Mouse (Mus musculus): Measurements from ENCODE around the gene Etl4. TPM values are rescaled to one million over a fixed set of nuclear protein-coding genes. Genes with fewer than 3 reads are reported as not detected.
"Not testable (repeated sequence)": the region's sequence is repeated elsewhere in the genome, so short reads cannot be mapped to it uniquely, and the experiment has no call there.

Gene Etl4
- polyA plus RNA-seq, 1 experiment, result not detected

DNA sequence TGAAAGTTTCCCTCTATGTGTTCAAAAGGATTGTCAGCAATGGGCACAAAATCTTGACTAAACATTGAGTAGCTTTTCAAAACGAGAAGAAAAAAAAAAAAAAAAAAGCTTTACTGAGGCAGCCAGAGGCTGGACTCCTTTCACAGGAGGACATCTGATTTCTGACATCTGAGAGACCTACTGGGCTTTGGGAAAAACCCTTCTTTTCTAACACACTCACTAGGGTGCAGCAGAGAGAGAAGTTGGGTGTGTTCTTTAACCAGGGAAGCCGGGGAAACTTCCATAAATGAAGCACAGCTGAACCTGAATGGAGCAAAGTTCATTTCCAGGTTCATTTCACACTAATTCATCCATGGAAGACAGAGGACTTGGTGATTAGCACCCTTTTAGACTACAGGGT, 222.2 kb downstream of the Etl4 start:
- Histone ChIP-seq H3K36me3 (ENCODE audit: control insufficient read depth) (no peaks in the 10 kb centered on the region), H3K4me3 (replicated peaks) (no peak overlapping the region), H3K4me1 (ENCODE audit: control insufficient read depth) (no peaks in the 10 kb centered on the region), H3K9me3 (ENCODE audit: control insufficient read depth, low read length) (no peaks in the 10 kb centered on the region), H3K27me3 (ENCODE audit: control insufficient read depth) (no peaks in the 10 kb centered on the region)
- no peak for TF ChIP-seq TAL1 (IDR thresholded peaks at IDR 0.05; ENCODE audit: low read length)
- TF ChIP-seq GATA1 (IDR thresholded peaks at IDR 0.05; ENCODE audit: low read length), result no peak

DNA sequence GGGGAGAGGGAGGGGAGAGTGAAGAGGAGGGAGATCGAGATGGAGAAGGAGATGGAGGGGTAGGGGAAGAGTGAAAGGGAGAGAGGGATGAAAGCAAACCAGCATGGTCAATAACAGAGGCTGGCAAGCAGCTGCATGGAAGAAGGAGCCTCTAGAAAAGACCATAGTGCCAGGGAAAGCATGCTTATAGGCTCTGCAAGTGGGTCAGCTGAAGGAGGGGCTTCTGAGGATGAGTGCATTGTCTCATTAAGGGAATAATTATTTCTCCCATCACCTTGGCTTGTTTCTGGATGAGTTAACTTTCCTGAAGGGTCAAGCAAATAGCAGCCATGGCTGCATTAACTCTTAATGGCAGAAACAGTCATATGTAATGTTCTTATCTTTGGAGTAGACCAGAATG, 228.8 kb downstream of the Etl4 start:
- TF ChIP-seq TAL1 (IDR thresholded peaks at IDR 0.05; ENCODE audit: low read length), result no peak
- TF ChIP-seq GATA1 (IDR thresholded peaks at IDR 0.05; ENCODE audit: low read length), result no peak
- no peaks in the 10 kb centered on the region for H3K9me3 ChIP-seq (ENCODE audit: control insufficient read depth, low read length)
- H3K4me3 ChIP-seq (replicated peaks), result no peak overlapping the region
- no peaks in the 10 kb centered on the region for H3K36me3 ChIP-seq (ENCODE audit: control insufficient read depth)
- H3K4me1 ChIP-seq (ENCODE audit: control insufficient read depth), result no peaks in the 10 kb centered on the region
- no peaks in the 10 kb centered on the region for H3K27me3 ChIP-seq (ENCODE audit: control insufficient read depth)

DNA sequence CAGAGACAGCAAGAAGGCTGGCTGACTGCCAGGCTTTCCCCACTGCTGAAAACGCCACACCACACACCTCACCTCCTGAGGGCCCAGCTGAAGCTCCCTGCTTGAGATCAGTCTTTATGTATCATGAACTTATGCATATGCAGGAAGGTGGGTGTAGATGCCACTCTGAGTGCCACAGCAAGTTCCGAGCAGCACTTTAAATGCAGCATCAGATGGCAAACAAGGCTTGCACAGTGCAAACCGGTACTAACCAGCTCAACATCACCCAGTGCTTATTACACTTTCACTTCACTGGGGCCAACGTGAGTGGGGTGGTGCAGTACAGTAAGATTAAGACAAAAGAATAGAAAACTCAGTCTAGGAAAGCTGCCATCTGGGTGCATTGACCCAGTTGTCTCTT, 235.8 kb downstream of the Etl4 start:
- Histone ChIP-seq H3K4me3 (replicated peaks) (no peak overlapping the region), H3K27me3 (ENCODE audit: control insufficient read depth) (no peaks in the 10 kb centered on the region), H3K9me3 (ENCODE audit: control insufficient read depth, low read length) (no peaks in the 10 kb centered on the region), H3K4me1 (ENCODE audit: control insufficient read depth) (no peaks in the 10 kb centered on the region), H3K36me3 (ENCODE audit: control insufficient read depth) (no peaks in the 10 kb centered on the region)
- TF ChIP-seq GATA1 (IDR thresholded peaks at IDR 0.05; ENCODE audit: low read length) (no peak), TAL1 (IDR thresholded peaks at IDR 0.05; ENCODE audit: low read length) (no peak)

DNA sequence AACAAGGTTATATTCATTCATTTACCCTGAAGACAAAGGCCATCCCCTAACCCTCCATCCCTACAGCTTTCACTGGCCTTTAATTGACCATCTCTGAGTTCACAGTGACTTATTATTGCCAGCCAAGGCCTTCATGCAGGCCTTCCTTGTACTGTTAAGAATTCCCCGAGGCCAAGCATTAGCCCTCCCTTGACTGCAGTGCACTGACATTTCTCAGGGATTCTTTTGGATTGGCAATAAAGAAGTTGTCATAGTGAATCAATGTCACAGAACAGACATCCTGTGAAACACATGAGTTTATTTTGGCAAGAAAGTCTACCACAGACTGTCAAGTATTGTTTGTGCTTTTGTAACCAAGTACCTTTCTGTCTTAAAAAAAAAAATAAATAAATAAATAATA, 257.5 kb downstream of the Etl4 start:
- H3K36me3 ChIP-seq (ENCODE audit: control insufficient read depth), result no peaks in the 10 kb centered on the region
- H3K4me3 ChIP-seq (replicated peaks), result no peak overlapping the region
- no peaks in the 10 kb centered on the region for H3K9me3 ChIP-seq (ENCODE audit: control insufficient read depth, low read length)
- H3K4me1 ChIP-seq (ENCODE audit: control insufficient read depth), result no peaks in the 10 kb centered on the region
- no peak for TF ChIP-seq GATA1 (IDR thresholded peaks at IDR 0.05; ENCODE audit: low read length)
- TF ChIP-seq TAL1 (IDR thresholded peaks at IDR 0.05; ENCODE audit: low read length), result no peak
- H3K27me3 ChIP-seq (ENCODE audit: control insufficient read depth), result no peaks in the 10 kb centered on the region

DNA sequence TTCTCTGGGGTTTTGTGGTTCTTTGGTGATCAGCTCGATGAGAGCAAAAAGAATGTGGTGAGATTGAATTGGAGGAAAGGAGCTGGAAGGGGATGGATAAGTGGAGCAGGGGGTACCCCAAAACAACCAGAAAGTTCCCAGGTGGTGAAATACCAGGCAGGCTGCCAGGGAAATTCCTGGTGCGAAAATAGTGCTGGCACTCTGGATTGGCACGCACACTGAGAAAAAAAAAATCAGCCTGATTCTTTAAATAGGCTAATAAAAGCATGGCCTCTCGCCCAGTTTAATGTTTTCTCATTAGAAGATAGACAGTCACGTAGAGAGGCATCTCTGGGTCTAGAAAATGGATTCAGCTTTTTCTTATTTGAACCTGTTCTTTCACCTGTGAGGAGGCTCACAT, 258.0 kb downstream of the Etl4 start:
- Histone ChIP-seq H3K27me3 (ENCODE audit: control insufficient read depth) (no peaks in the 10 kb centered on the region), H3K36me3 (ENCODE audit: control insufficient read depth) (no peaks in the 10 kb centered on the region), H3K9me3 (ENCODE audit: control insufficient read depth, low read length) (no peaks in the 10 kb centered on the region), H3K4me1 (ENCODE audit: control insufficient read depth) (no peaks in the 10 kb centered on the region), H3K4me3 (replicated peaks) (no peak overlapping the region)
- no peak for TF ChIP-seq TAL1 (IDR thresholded peaks at IDR 0.05; ENCODE audit: low read length)
- TF ChIP-seq GATA1 (IDR thresholded peaks at IDR 0.05; ENCODE audit: low read length), result no peak

DNA sequence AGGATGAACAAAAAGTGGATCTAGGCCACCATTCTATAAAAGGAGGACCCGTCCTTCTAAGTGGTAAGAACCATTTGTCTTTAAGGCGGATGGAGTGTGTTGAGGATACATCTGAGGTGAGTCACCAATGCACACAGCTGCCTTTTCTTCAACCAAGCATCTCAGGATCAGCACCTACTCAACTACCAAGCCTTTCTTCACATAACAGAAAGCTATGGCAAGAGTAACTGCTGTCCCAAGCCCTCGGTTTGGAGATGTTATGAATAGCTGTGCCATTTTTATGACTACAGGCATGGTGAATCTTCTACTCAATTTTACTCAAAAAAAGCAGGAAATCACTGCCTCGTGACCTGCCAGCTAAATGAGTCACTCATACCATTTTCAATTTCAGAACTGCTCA, 258.6 kb downstream of the Etl4 start:
- Histone ChIP-seq H3K9me3 (ENCODE audit: control insufficient read depth, low read length) (no peaks in the 10 kb centered on the region), H3K4me1 (ENCODE audit: control insufficient read depth) (no peaks in the 10 kb centered on the region), H3K27me3 (ENCODE audit: control insufficient read depth) (no peaks in the 10 kb centered on the region), H3K4me3 (replicated peaks) (no peak overlapping the region), H3K36me3 (ENCODE audit: control insufficient read depth) (no peaks in the 10 kb centered on the region)
- no peak for TF ChIP-seq GATA1 (IDR thresholded peaks at IDR 0.05; ENCODE audit: low read length)
- TF ChIP-seq TAL1 (IDR thresholded peaks at IDR 0.05; ENCODE audit: low read length), result no peak

DNA sequence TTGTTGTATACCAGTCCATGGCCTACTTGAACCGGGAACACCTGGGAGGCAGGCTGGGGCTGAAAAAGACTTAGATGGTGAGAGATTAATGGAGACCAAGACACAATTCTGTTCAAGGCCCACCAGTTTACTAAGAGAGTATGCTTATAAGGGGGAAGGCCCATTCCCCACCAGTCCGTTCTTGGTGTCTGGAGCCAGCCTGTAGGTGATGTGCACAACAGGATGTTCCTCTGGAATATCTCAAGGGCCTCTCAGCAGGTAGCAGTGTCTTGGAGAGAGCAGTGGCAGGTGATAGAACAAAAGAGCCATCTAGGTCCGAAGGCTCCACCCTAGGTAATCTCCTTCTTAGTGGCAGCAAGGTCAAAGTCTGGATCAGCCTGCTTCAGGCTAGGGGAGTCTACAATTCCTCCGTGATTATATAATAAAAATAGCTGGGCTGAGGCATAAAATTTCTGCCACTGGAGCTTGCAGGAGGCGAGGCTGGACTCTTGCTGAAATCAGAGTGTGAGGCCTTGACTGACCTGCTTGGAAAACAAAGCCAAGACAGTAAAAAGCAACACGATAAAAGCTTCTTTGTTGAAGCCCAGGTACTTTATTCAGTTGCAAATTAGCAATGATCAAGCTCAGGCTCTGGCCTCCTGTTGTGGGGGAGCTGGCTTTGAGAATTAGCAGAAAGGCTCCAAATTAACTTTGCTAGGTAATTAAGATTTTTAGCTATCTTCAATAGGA, 267.0 kb downstream of the Etl4 start:
- H3K4me1 ChIP-seq (ENCODE audit: control insufficient read depth); H3K9me3 ChIP-seq (ENCODE audit: control insufficient read depth, low read length); H3K27me3 ChIP-seq (ENCODE audit: control insufficient read depth); H3K36me3 ChIP-seq (ENCODE audit: control insufficient read depth); H3K4me3 ChIP-seq (replicated peaks): not testable (repeated sequence)

DNA sequence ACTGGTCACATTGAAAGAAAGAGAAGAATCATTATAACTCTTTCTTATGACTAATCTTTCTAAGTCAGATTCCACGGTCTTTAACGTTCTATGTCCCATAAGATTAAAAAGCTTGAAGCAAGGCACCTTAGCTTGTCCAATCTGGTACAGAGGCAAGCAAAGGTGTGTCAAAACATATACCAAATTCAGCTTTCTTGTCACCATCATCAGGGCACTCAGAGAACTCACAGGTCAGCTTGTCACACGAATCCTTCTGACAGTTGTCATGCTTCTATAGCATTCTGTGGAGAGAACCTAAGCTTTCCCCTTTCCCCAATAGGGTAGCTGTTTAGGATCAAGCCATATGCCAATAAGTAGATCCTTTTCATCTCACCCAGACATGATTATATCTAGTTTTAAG, 267.7 kb downstream of the Etl4 start:
- not testable (repeated sequence) for H3K4me3 ChIP-seq (replicated peaks); H3K9me3 ChIP-seq (ENCODE audit: control insufficient read depth, low read length); H3K36me3 ChIP-seq (ENCODE audit: control insufficient read depth); H3K27me3 ChIP-seq (ENCODE audit: control insufficient read depth); H3K4me1 ChIP-seq (ENCODE audit: control insufficient read depth)

DNA sequence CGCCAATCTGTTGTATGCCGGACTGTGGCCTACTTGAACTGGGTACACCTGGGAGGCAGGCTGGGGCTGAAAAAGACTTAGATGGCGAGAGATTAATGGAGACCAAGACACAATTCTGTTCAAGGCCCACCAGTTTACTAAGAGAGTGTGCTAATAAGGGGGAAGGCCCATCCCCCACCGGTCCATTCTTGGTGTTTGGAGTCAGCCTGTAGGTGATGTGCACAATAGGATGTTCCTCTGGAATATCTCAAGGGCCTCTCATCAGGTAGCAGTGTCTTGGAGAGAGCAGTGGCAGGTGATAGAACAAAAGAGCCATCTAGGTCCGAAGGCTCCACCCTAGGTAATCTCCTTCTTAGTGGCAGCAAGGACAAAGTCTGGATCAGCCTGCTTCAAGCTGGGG, 271.0 kb downstream of the Etl4 start:
- not testable (repeated sequence) for H3K9me3 ChIP-seq (ENCODE audit: control insufficient read depth, low read length); H3K4me3 ChIP-seq (replicated peaks); H3K27me3 ChIP-seq (ENCODE audit: control insufficient read depth); H3K4me1 ChIP-seq (ENCODE audit: control insufficient read depth); H3K36me3 ChIP-seq (ENCODE audit: control insufficient read depth)

DNA sequence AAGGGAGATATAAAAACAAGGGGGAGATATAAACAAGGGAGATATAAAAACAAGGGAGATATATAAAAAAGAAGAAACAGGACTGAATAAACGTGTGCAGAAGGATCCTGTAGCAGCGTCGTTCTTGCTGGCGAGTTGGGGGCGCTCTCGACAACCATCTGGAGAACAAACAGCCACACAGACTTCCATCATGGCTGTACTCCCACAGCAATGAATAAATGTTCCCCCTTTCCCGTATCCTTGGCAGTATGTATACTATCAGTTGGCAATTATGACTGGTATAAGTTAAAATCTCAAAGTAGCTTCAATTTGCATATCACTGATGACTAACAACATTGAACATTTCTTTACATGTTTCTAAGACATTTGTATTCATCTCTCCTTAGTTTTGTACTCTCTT, 277.6 kb downstream of the Etl4 start:
- H3K4me3 ChIP-seq (replicated peaks); H3K4me1 ChIP-seq (ENCODE audit: control insufficient read depth); H3K27me3 ChIP-seq (ENCODE audit: control insufficient read depth); H3K36me3 ChIP-seq (ENCODE audit: control insufficient read depth); H3K9me3 ChIP-seq (ENCODE audit: control insufficient read depth, low read length): not testable (repeated sequence)

Data from erythroblast, embryonic 14.5 days (primary cell).